Mouse (Mus musculus): ENCODE measurements around the gene Hsdl2. TPM values are rescaled to one million over a fixed set of nuclear protein-coding genes. Genes with fewer than 3 reads are reported as not detected.

The Hsdl2 gene
- polyA plus RNA-seq, 1 experiment from 2014 or later, result 20.5 TPM

- 95% methylated on average over 2 of the region's 2 CpGs for WGBS
- Histone ChIP-seq H3K36me3 (ENCODE audit: control insufficient read depth, insufficient read depth, low read length) (no peaks in the 10 kb centered on the region), H3K27ac (ENCODE audit: low read depth, low read length) (no peak overlapping the region), H3K9ac (ENCODE audit: low read depth, low read length) (no peak overlapping the region), H3K4me2 (replicated peaks; ENCODE audit: low read depth, low read length) (no peak overlapping the region), H3K4me1 (ENCODE audit: control insufficient read depth, insufficient read depth, low read length) (peaks cover 3% of the 10 kb centered on the region; the same call in 1 of the 2 replicates), H3K4me3 (ENCODE audit: low read length) (no peak overlapping the region), H3K9me3 (ENCODE audit: control insufficient read depth, low read length) (no peaks in the 10 kb centered on the region), H3K27me3 (ENCODE audit: control insufficient read depth, insufficient read depth, low read length) (no peaks in the 10 kb centered on the region)
- ATAC-seq (ENCODE audit: low FRiP score, low TSS enrichment), result no peak
Measured at GRCm38 (mm10) chr4:59645610-59646009, 64.2 kb downstream of the Hsdl2 start.

- Histone ChIP-seq H3K4me3 (ENCODE audit: low read length) (no peak overlapping the region), H3K27me3 (ENCODE audit: control insufficient read depth, insufficient read depth, low read length) (no peaks in the 10 kb centered on the region), H3K9me3 (ENCODE audit: control insufficient read depth, low read length) (no peaks in the 10 kb centered on the region), H3K4me2 (replicated peaks; ENCODE audit: low read depth, low read length) (no peak overlapping the region), H3K4me1 (ENCODE audit: control insufficient read depth, insufficient read depth, low read length) (peaks cover 3% of the 10 kb centered on the region; the same call in 1 of the 2 replicates), H3K36me3 (ENCODE audit: control insufficient read depth, insufficient read depth, low read length) (no peaks in the 10 kb centered on the region), H3K9ac (ENCODE audit: low read depth, low read length) (no peak overlapping the region), H3K27ac (ENCODE audit: low read depth, low read length) (no peak overlapping the region)
- WGBS, result 90% methylated on average over 10 of the region's 10 CpGs
- ATAC-seq (ENCODE audit: low FRiP score, low TSS enrichment), result no peak
Measured at GRCm38 (mm10) chr4:59646020-59646696, 64.8 kb downstream of the Hsdl2 start.

- no peak overlapping the region for H3K4me3 ChIP-seq (ENCODE audit: low read length)
- no peak for ATAC-seq (ENCODE audit: low FRiP score, low TSS enrichment)
- no peaks in the 10 kb centered on the region for H3K27me3 ChIP-seq (ENCODE audit: control insufficient read depth, insufficient read depth, low read length)
- no peak overlapping the region for H3K27ac ChIP-seq (ENCODE audit: low read depth, low read length)
- H3K4me1 ChIP-seq (ENCODE audit: control insufficient read depth, insufficient read depth, low read length), result no peaks in the 10 kb centered on the region
- no peaks in the 10 kb centered on the region for H3K36me3 ChIP-seq (ENCODE audit: control insufficient read depth, insufficient read depth, low read length)
- H3K4me2 ChIP-seq (replicated peaks; ENCODE audit: low read depth, low read length), result no peak overlapping the region
- no peaks in the 10 kb centered on the region for H3K9me3 ChIP-seq (ENCODE audit: control insufficient read depth, low read length)
- WGBS, result 84% methylated on average over 5 of the region's 5 CpGs
- no peak overlapping the region for H3K9ac ChIP-seq (ENCODE audit: low read depth, low read length)
Measured at GRCm38 (mm10) chr4:59649119-59649518, 67.8 kb downstream of the Hsdl2 start.

- no peaks in the 10 kb centered on the region for H3K27me3 ChIP-seq (ENCODE audit: control insufficient read depth, insufficient read depth, low read length)
- WGBS, result 82% methylated on average over 1 of the region's 1 CpGs
- no peak overlapping the region for H3K9ac ChIP-seq (ENCODE audit: low read depth, low read length)
- no peak overlapping the region for H3K27ac ChIP-seq (ENCODE audit: low read depth, low read length)
- no peak overlapping the region for H3K4me3 ChIP-seq (ENCODE audit: low read length)
- no peak for ATAC-seq (ENCODE audit: low FRiP score, low TSS enrichment)
- H3K9me3 ChIP-seq (ENCODE audit: control insufficient read depth, low read length), result no peaks in the 10 kb centered on the region
- no peak overlapping the region for H3K4me2 ChIP-seq (replicated peaks; ENCODE audit: low read depth, low read length)
- no peaks in the 10 kb centered on the region for H3K4me1 ChIP-seq (ENCODE audit: control insufficient read depth, insufficient read depth, low read length)
- no peaks in the 10 kb centered on the region for H3K36me3 ChIP-seq (ENCODE audit: control insufficient read depth, insufficient read depth, low read length)
Measured at GRCm38 (mm10) chr4:59652166-59652681, 70.9 kb downstream of the Hsdl2 start.

- WGBS, result 79% methylated on average over 5 of the region's 5 CpGs
- Histone ChIP-seq H3K36me3 (ENCODE audit: control insufficient read depth, insufficient read depth, low read length) (no peaks in the 10 kb centered on the region), H3K4me3 (ENCODE audit: low read length) (no peak overlapping the region), H3K27me3 (ENCODE audit: control insufficient read depth, insufficient read depth, low read length) (no peaks in the 10 kb centered on the region), H3K27ac (ENCODE audit: low read depth, low read length) (no peak overlapping the region), H3K4me1 (ENCODE audit: control insufficient read depth, insufficient read depth, low read length) (no peaks in the 10 kb centered on the region), H3K9me3 (ENCODE audit: control insufficient read depth, low read length) (no peaks in the 10 kb centered on the region), H3K9ac (ENCODE audit: low read depth, low read length) (no peak overlapping the region), H3K4me2 (replicated peaks; ENCODE audit: low read depth, low read length) (no peak overlapping the region)
- no peak for ATAC-seq (ENCODE audit: low FRiP score, low TSS enrichment)
Measured at GRCm38 (mm10) chr4:59656061-59656642, 74.8 kb downstream of the Hsdl2 start.

- Histone ChIP-seq H3K4me3 (ENCODE audit: low read length) (no peak overlapping the region), H3K27ac (ENCODE audit: low read depth, low read length) (no peak overlapping the region), H3K4me1 (ENCODE audit: control insufficient read depth, insufficient read depth, low read length) (no peaks in the 10 kb centered on the region), H3K9me3 (ENCODE audit: control insufficient read depth, low read length) (no peaks in the 10 kb centered on the region), H3K4me2 (replicated peaks; ENCODE audit: low read depth, low read length) (no peak overlapping the region), H3K9ac (ENCODE audit: low read depth, low read length) (no peak overlapping the region), H3K36me3 (ENCODE audit: control insufficient read depth, insufficient read depth, low read length) (no peaks in the 10 kb centered on the region), H3K27me3 (ENCODE audit: control insufficient read depth, insufficient read depth, low read length) (no peaks in the 10 kb centered on the region)
- ATAC-seq (ENCODE audit: low FRiP score, low TSS enrichment), result no peak
- WGBS, result 90% methylated on average over 1 of the region's 1 CpGs
Measured at GRCm38 (mm10) chr4:59662163-59662562, 80.8 kb downstream of the Hsdl2 start.

GRCm38 (mm10) chr4:59663451-59663850 is 82.1 kb downstream of the Hsdl2 start:
- no peak for ATAC-seq (ENCODE audit: low FRiP score, low TSS enrichment)
- Histone ChIP-seq H3K27ac (ENCODE audit: low read depth, low read length) (no peak overlapping the region), H3K4me1 (ENCODE audit: control insufficient read depth, insufficient read depth, low read length) (no peaks in the 10 kb centered on the region), H3K9me3 (ENCODE audit: control insufficient read depth, low read length) (no peaks in the 10 kb centered on the region), H3K4me2 (replicated peaks; ENCODE audit: low read depth, low read length) (no peak overlapping the region), H3K4me3 (ENCODE audit: low read length) (no peak overlapping the region), H3K36me3 (ENCODE audit: control insufficient read depth, insufficient read depth, low read length) (no peaks in the 10 kb centered on the region), H3K9ac (ENCODE audit: low read depth, low read length) (no peak overlapping the region), H3K27me3 (ENCODE audit: control insufficient read depth, insufficient read depth, low read length) (no peaks in the 10 kb centered on the region)
- WGBS, result 86% methylated on average over 6 of the region's 6 CpGs

GRCm38 (mm10) chr4:59666550-59667317 is 85.4 kb downstream of the Hsdl2 start:
- no peak for ATAC-seq (ENCODE audit: low FRiP score, low TSS enrichment)
- Histone ChIP-seq H3K27me3 (ENCODE audit: control insufficient read depth, insufficient read depth, low read length) (no peaks in the 10 kb centered on the region), H3K9ac (ENCODE audit: low read depth, low read length) (no peak overlapping the region), H3K9me3 (ENCODE audit: control insufficient read depth, low read length) (no peaks in the 10 kb centered on the region), H3K4me1 (ENCODE audit: control insufficient read depth, insufficient read depth, low read length) (no peaks in the 10 kb centered on the region), H3K36me3 (ENCODE audit: control insufficient read depth, insufficient read depth, low read length) (no peaks in the 10 kb centered on the region), H3K4me2 (replicated peaks; ENCODE audit: low read depth, low read length) (no peak overlapping the region), H3K27ac (ENCODE audit: low read depth, low read length) (no peak overlapping the region), H3K4me3 (ENCODE audit: low read length) (no peak overlapping the region)
- 81% methylated on average over 3 of the region's 3 CpGs for WGBS

GRCm38 (mm10) chr4:59668050-59668449 is 86.7 kb downstream of the Hsdl2 start:
- Histone ChIP-seq H3K36me3 (ENCODE audit: control insufficient read depth, insufficient read depth, low read length) (no peaks in the 10 kb centered on the region), H3K27ac (ENCODE audit: low read depth, low read length) (no peak overlapping the region), H3K4me1 (ENCODE audit: control insufficient read depth, insufficient read depth, low read length) (no peaks in the 10 kb centered on the region), H3K27me3 (ENCODE audit: control insufficient read depth, insufficient read depth, low read length) (no peaks in the 10 kb centered on the region), H3K9ac (ENCODE audit: low read depth, low read length) (no peak overlapping the region), H3K9me3 (ENCODE audit: control insufficient read depth, low read length) (no peaks in the 10 kb centered on the region), H3K4me2 (replicated peaks; ENCODE audit: low read depth, low read length) (no peak overlapping the region), H3K4me3 (ENCODE audit: low read length) (no peak overlapping the region)
- ATAC-seq (ENCODE audit: low FRiP score, low TSS enrichment), result peak; percentile 69; the same call in 1 of the 2 replicates
- 54% methylated on average over 3 of the region's 3 CpGs for WGBS

Data from kidney, embryonic 14.5 days (tissue).